8 mouse cellular contexts compared by ENCODE assay signal in the genomic region with DNA sequence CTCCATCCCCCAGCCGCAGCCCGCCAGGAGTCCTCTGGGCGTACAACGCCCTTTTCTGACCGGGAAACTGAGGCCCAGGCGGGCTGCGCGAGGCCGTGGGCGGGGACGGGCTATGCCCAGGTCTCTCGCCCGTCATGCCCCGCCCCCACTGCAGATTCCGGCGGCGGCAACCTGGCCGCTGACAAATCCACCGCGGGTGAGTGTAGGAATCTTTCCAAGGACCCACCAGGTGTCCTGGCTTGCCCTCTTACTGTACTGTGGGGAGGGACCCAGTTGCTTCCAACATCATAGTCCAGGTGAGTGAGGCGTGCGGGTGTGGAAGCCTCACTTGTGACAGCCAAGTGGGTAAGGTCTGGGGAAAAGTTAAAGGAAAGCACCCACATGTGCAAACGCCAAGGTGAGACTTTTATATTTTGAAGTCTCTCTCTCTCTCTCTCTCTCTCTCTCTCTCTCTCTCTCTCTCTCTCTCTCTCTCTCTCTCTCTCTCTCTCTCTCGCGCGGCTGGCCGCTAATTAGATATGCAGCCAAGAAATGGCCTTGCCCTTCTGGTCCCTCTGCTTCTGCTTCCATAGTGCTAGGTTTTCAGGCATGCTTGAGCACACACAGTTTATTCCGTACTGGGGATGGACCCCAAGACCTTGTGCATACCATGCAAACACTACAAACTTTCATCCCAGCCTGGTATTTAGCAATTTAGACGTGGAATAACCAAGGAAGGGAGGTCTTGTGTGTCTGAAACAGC. TPM values are rescaled to one million over a fixed set of nuclear protein-coding genes. Genes with fewer than 3 reads are reported as not detected.
DNase-seq lines count a peak whose midpoint lies in the region; ATAC-seq and TF ChIP-seq lines count a peak whose summit lies in the region.

No protein-coding gene starts in this region.

- no peak for TF ChIP-seq POLR2A in lung, adult 2 months (IDR thresholded peaks at IDR 0.05; ENCODE audit: borderline replicate concordance, extremely low read depth, low read depth, low read length)

- peak overlapping the region; percentile 90 for H3K27ac ChIP-seq in heart, embryonic 11.5 days (ENCODE audit: low read depth, low read length)
- H3K27ac ChIP-seq in kidney, embryonic 14.5 days (ENCODE audit: low read depth, low read length), result peak overlapping the region; percentile 86
- peak overlapping the region; percentile 92 for H3K27ac ChIP-seq in neural tube, embryonic 15.5 days (replicated peaks)

- H3K9me3 ChIP-seq in heart, embryonic 11.5 days (replicated peaks; ENCODE audit: control insufficient read depth, low read length), result no peaks in the 10 kb centered on the region
- H3K9me3 ChIP-seq in kidney, embryonic 14.5 days (ENCODE audit: control insufficient read depth, low read length), result no peaks in the 10 kb centered on the region
- no peaks in the 10 kb centered on the region for H3K9me3 ChIP-seq in neural tube, embryonic 15.5 days (replicated peaks)

- peak overlapping the region; percentile 97 for H3K4me2 ChIP-seq in heart, embryonic 11.5 days
- H3K4me2 ChIP-seq in kidney, embryonic 14.5 days (replicated peaks; ENCODE audit: low read depth, low read length), result peak overlapping the region; percentile 94
- peak overlapping the region; percentile 94 for H3K4me2 ChIP-seq in neural tube, embryonic 15.5 days

- peak overlapping the region; percentile 93 for H3K9ac ChIP-seq in heart, embryonic 11.5 days (ENCODE audit: low read depth, low read length)
- peak overlapping the region; percentile 89 for H3K9ac ChIP-seq in kidney, embryonic 14.5 days (ENCODE audit: low read depth, low read length)
- H3K9ac ChIP-seq in neural tube, embryonic 15.5 days (replicated peaks), result peak overlapping the region; percentile 82

- WGBS in heart, embryonic 11.5 days (ENCODE audit: insufficient replicate concordance), result under 1% methylated on average over 29 of the region's 29 CpGs
- WGBS in kidney, embryonic 14.5 days, result under 1% methylated on average over 29 of the region's 29 CpGs
- WGBS in lung, adult 2 months, result 1% methylated on average over 29 of the region's 29 CpGs
- WGBS in neural tube, embryonic 15.5 days, result 0% methylated on average over 29 of the region's 29 CpGs

- peak overlapping the region; percentile 91 for H3K4me3 ChIP-seq in heart, embryonic 11.5 days (ENCODE audit: low read depth, low read length)
- peak overlapping the region; percentile 90 for H3K4me3 ChIP-seq in kidney, embryonic 14.5 days (ENCODE audit: low read length)
- peak overlapping the region; percentile 73 for H3K4me3 ChIP-seq in lung, adult 2 months (replicated peaks; ENCODE audit: extremely low read depth, low read depth, low read length)
- peak overlapping the region; percentile 77 for H3K4me3 ChIP-seq in neural tube, embryonic 15.5 days (replicated peaks)

- H3K4me1 ChIP-seq in heart, embryonic 11.5 days (ENCODE audit: control insufficient read depth, insufficient read depth, low read length), result peaks cover 8% of the 10 kb centered on the region
- H3K4me1 ChIP-seq in kidney, embryonic 14.5 days (ENCODE audit: control insufficient read depth, insufficient read depth, low read length), result peaks cover 12% of the 10 kb centered on the region; the same call in 1 of the 2 replicates
- H3K4me1 ChIP-seq in lung, adult 2 months (ENCODE audit: control insufficient read depth, insufficient read depth, low read length), result peaks cover 6% of the 10 kb centered on the region; the same call in 1 of the 2 replicates
- peaks cover 35% of the 10 kb centered on the region for H3K4me1 ChIP-seq in neural tube, embryonic 15.5 days

- no peaks in the 10 kb centered on the region for H3K27me3 ChIP-seq in heart, embryonic 11.5 days (ENCODE audit: control insufficient read depth, insufficient read depth, low read length)
- H3K27me3 ChIP-seq in kidney, embryonic 14.5 days (ENCODE audit: control insufficient read depth, insufficient read depth, low read length), result no peaks in the 10 kb centered on the region
- no peaks in the 10 kb centered on the region for H3K27me3 ChIP-seq in neural tube, embryonic 15.5 days (replicated peaks)

- peak; percentile 73 for DNase-seq in CD4-positive, CD25-positive, alpha-beta regulatory T cell, adult 2 months (ENCODE audit: low read depth, low spot score)
- peak; percentile 34 for DNase-seq in adipocyte (ENCODE audit: low spot score)
- DNase-seq in embryo, embryonic 11 days, result peak; percentile 71
- DNase-seq in lung, adult 2 months, result peak; percentile 74
- peak; percentile 86 for DNase-seq in thymus, postnatal 4 days

- peak; percentile 78 for ATAC-seq in heart, embryonic 11.5 days (replicated peaks; ENCODE audit: insufficient number of reproducible peaks, low FRiP score, low TSS enrichment)
- peak; percentile 67 for ATAC-seq in kidney, embryonic 14.5 days (ENCODE audit: low FRiP score, low TSS enrichment)
- peak; percentile 62 for ATAC-seq in neural tube, embryonic 15.5 days (ENCODE audit: low FRiP score)

- no peak for TF ChIP-seq CTCF in lung, adult 2 months (IDR thresholded peaks at IDR 0.05; ENCODE audit: insufficient read depth, low read length)

- peaks cover 17% of the 10 kb centered on the region for H3K36me3 ChIP-seq in heart, embryonic 11.5 days (ENCODE audit: control insufficient read depth, insufficient read depth, low read length)
- peaks cover 28% of the 10 kb centered on the region for H3K36me3 ChIP-seq in kidney, embryonic 14.5 days (ENCODE audit: control insufficient read depth, insufficient read depth, low read length)
- H3K36me3 ChIP-seq in neural tube, embryonic 15.5 days, result peaks cover 27% of the 10 kb centered on the region

RNA-seq across cellular contexts. Expression of a gene that starts 0.6 kb away (rescaled TPM):
- 6.8 and 7.1 TPM in 2 replicates for polyA plus RNA-seq in heart, embryonic 11.5 days (2014; fragmentation: Nextera tagmentation; extraction: Ambion mirVana)
- polyA plus RNA-seq in kidney, embryonic 14.5 days (2014; fragmentation: Nextera tagmentation; extraction: Ambion mirVana), result 6.9 and 9.3 TPM in 2 replicates
- polyA plus RNA-seq in lung, adult 2 months (2012; rRNA removed), result 6.1 and 6.8 TPM in 2 replicates
- polyA plus RNA-seq in neural tube, embryonic 15.5 days (2015; fragmentation: Nextera tagmentation; extraction: Ambion mirVana), result 13.1 and 13.3 TPM in 2 replicates

RNA-seq across cellular contexts. Expression of a gene that starts 11.4 kb away (rescaled TPM):
- polyA plus RNA-seq in heart, embryonic 11.5 days (2014; fragmentation: Nextera tagmentation; extraction: Ambion mirVana), result 4.3 and 5.5 TPM in 2 replicates
- polyA plus RNA-seq in kidney, embryonic 14.5 days (2014; fragmentation: Nextera tagmentation; extraction: Ambion mirVana), result 6.2 and 10.7 TPM in 2 replicates
- 5.3 and 7.4 TPM in 2 replicates for polyA plus RNA-seq in lung, adult 2 months (2012; rRNA removed)
- 9.1 and 10.3 TPM in 2 replicates for polyA plus RNA-seq in neural tube, embryonic 15.5 days (2015; fragmentation: Nextera tagmentation; extraction: Ambion mirVana)

RNA-seq across cellular contexts. Expression of a gene that starts 31.7 kb away (rescaled TPM):
- polyA plus RNA-seq in heart, embryonic 11.5 days (2014; fragmentation: Nextera tagmentation; extraction: Ambion mirVana), result not detected in 2 replicates
- polyA plus RNA-seq in kidney, embryonic 14.5 days (2014; fragmentation: Nextera tagmentation; extraction: Ambion mirVana), result not detected in 2 replicates
- 0.20 and 0.75 TPM in 2 replicates for polyA plus RNA-seq in lung, adult 2 months (2012; rRNA removed)
- polyA plus RNA-seq in neural tube, embryonic 15.5 days (2015; fragmentation: Nextera tagmentation; extraction: Ambion mirVana), result 0.49 and 0.68 TPM in 2 replicates

RNA-seq across cellular contexts. Expression of a gene that starts 32.6 kb away (rescaled TPM):
- 252 and 256 TPM in 2 replicates for polyA plus RNA-seq in heart, embryonic 11.5 days (2014; fragmentation: Nextera tagmentation; extraction: Ambion mirVana)
- polyA plus RNA-seq in kidney, embryonic 14.5 days (2014; fragmentation: Nextera tagmentation; extraction: Ambion mirVana), result 433 and 514 TPM in 2 replicates
- polyA plus RNA-seq in lung, adult 2 months (2012; rRNA removed), result 170 and 214 TPM in 2 replicates
- 202 and 224 TPM in 2 replicates for polyA plus RNA-seq in neural tube, embryonic 15.5 days (2015; fragmentation: Nextera tagmentation; extraction: Ambion mirVana)

RNA-seq across cellular contexts. Expression of a gene that starts 39.1 kb away (rescaled TPM):
- 0.53 and 0.65 TPM in 2 replicates for polyA plus RNA-seq in heart, embryonic 11.5 days (2014; fragmentation: Nextera tagmentation; extraction: Ambion mirVana)
- 0.47 and 0.76 TPM in 2 replicates for polyA plus RNA-seq in kidney, embryonic 14.5 days (2014; fragmentation: Nextera tagmentation; extraction: Ambion mirVana)
- 2.3 and 7.0 TPM in 2 replicates for polyA plus RNA-seq in lung, adult 2 months (2012; rRNA removed)
- 0.96 and 1.1 TPM in 2 replicates for polyA plus RNA-seq in neural tube, embryonic 15.5 days (2015; fragmentation: Nextera tagmentation; extraction: Ambion mirVana)

Comparison
In these comparisons a context has a peak if more than half of its experiments do, and no peak if none do; other contexts are left out.
1. Peak in every context shown above with its lines: DNase-seq, ATAC-seq, H3K4me3 ChIP-seq and H3K27ac ChIP-seq.
2. DNase-seq: peak in every context shown above with its lines; median percentile 86 in thymus, postnatal 4 days; 74 in lung, adult 2 months; 73 in CD4-positive, CD25-positive, alpha-beta regulatory T cell, adult 2 months; 71 in embryo, embryonic 11 days; 34 in adipocyte.